Mouse (Mus musculus): ENCODE data around the gene 1700018F24Rik. TPM values are rescaled to one million over a fixed set of nuclear protein-coding genes. Genes with fewer than 3 reads are reported as not detected.

Gene 1700018F24Rik
- polyA plus RNA-seq, 1 experiment from 2014 or later: not detected

DNA sequence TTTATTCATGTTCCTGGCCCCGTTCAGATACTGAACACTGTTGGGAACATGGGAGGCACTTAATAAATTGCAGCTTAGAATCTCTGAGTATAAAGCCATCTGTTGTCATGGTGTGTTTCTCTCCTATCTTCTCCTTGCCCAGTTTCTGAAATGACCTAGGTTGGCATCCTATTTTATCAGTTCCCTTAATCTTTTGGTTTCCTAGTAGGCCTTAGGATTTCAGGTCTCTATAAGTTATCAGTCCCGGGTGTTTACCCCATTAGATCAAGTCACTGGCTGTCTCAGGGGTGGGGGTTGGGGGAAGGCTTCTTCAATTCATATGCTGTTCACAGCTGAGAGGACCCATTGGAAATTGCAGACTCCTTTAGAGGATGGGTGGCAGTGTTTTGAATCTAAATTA, 42.0 kb downstream of the 1700018F24Rik start:
- peaks cover 6% of the 10 kb centered on the region for H3K36me3 ChIP-seq
- H3K4me1 ChIP-seq (replicated peaks): peaks cover 22% of the 10 kb centered on the region
- no peak overlapping the region for H3K27ac ChIP-seq
- 84% methylated on average over 2 of the region's 2 CpGs for WGBS
- peak overlapping the region; percentile 93 for H3K4me2 ChIP-seq
- peak overlapping the region; percentile 95 for H3K9ac ChIP-seq
- no peak for ATAC-seq (ENCODE audit: low FRiP score)
- no peaks in the 10 kb centered on the region for H3K27me3 ChIP-seq
- H3K9me3 ChIP-seq: no peaks in the 10 kb centered on the region
- peak overlapping the region; percentile 84 for H3K4me3 ChIP-seq

DNA sequence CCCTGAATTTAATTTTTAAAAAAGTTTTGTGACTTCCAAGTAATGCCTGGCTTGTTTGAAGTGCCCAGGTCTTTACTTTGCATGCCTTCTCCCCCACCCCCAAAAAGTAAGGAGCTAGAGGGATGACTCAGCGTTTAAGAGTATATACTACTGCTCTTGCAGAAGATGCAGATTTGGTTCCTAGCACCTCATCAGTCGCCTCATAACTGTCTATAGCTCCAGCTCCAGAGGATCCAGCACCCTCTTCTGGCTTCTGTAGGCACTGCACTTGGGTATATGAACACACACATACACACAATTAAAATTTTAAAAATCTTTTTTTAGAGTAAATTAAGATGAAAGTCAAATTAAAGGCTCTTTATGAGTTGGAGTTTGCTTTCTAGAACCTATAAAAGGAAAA, 45.4 kb downstream of the 1700018F24Rik start:
- no peak overlapping the region for H3K4me3 ChIP-seq
- H3K27ac ChIP-seq: no peak overlapping the region
- H3K4me1 ChIP-seq (replicated peaks): peaks cover 22% of the 10 kb centered on the region
- ATAC-seq (ENCODE audit: low FRiP score): no peak
- H3K36me3 ChIP-seq: peaks cover 29% of the 10 kb centered on the region
- no peak overlapping the region for H3K4me2 ChIP-seq
- H3K9me3 ChIP-seq: no peaks in the 10 kb centered on the region
- H3K27me3 ChIP-seq: no peaks in the 10 kb centered on the region
- no peak overlapping the region for H3K9ac ChIP-seq
- 97% methylated on average over 2 of the region's 2 CpGs for WGBS

DNA sequence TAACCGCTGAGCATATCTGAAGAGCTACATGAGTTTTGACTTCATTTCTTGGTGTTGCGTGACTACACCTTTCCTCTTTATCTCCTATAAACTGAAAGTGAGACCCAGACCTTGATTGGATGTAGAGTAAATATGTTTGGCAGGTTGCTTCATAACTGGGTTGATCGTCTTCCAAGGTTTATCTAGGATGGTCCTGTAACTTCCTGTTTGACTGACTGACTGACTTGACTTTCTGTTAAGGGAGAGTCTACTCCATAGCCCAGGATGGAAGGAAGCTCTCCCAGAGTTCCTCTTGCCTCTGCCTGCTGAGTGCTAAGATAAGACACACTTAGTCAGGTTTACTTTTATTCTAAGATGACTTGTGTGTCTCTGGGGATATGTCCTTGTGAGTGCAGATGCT, 47.1 kb downstream of the 1700018F24Rik start:
- WGBS: 97% methylated on average over 3 of the region's 3 CpGs
- Histone ChIP-seq H3K36me3 (peaks cover 46% of the 10 kb centered on the region), H3K4me3 (no peak overlapping the region), H3K9me3 (no peaks in the 10 kb centered on the region), H3K27me3 (no peaks in the 10 kb centered on the region), H3K9ac (no peak overlapping the region), H3K4me1 (replicated peaks) (peaks cover 15% of the 10 kb centered on the region), H3K27ac (no peak overlapping the region), H3K4me2 (no peak overlapping the region)
- no peak for ATAC-seq (ENCODE audit: low FRiP score)

Other genes starting within 250 kb of the 1700018F24Rik start
- gene Smurf1, start 77.1 kb upstream of the 1700018F24Rik start, polyA plus RNA-seq (2015; fragmentation: Nextera tagmentation; extraction: Ambion mirVana): 28.2 and 28.4 TPM in 2 replicates
- gene Gm4871, start 10.2 kb upstream of the 1700018F24Rik start, polyA plus RNA-seq (2015; fragmentation: Nextera tagmentation; extraction: Ambion mirVana): not detected in 2 replicates
- gene Arpc1a, start 40.8 kb downstream of the 1700018F24Rik start, polyA plus RNA-seq (2015; fragmentation: Nextera tagmentation; extraction: Ambion mirVana): 249 and 252 TPM in 2 replicates
- gene Kpna7, start 41.0 kb downstream of the 1700018F24Rik start, polyA plus RNA-seq (2015; fragmentation: Nextera tagmentation; extraction: Ambion mirVana): not detected in 2 replicates
- 81.4 TPM in 2 replicates for gene Arpc1b, start 71.2 kb downstream of the 1700018F24Rik start, polyA plus RNA-seq (2015; fragmentation: Nextera tagmentation; extraction: Ambion mirVana)
- 136 and 140 TPM in 2 replicates for gene Pdap1, start 97.2 kb downstream of the 1700018F24Rik start, polyA plus RNA-seq (2015; fragmentation: Nextera tagmentation; extraction: Ambion mirVana)
- gene Bud31, start 97.4 kb downstream of the 1700018F24Rik start, polyA plus RNA-seq (2015; fragmentation: Nextera tagmentation; extraction: Ambion mirVana): 213 and 218 TPM in 2 replicates
- gene Ptcd1, start 124.1 kb downstream of the 1700018F24Rik start, polyA plus RNA-seq (2015; fragmentation: Nextera tagmentation; extraction: Ambion mirVana): 20.9 and 22.4 TPM in 2 replicates
- gene Cpsf4, start 124.2 kb downstream of the 1700018F24Rik start, polyA plus RNA-seq (2015; fragmentation: Nextera tagmentation; extraction: Ambion mirVana): 52.3 and 53.4 TPM in 2 replicates
- gene Atp5j2, start 149.1 kb downstream of the 1700018F24Rik start, polyA plus RNA-seq (2015; fragmentation: Nextera tagmentation; extraction: Ambion mirVana): 693 and 710 TPM in 2 replicates
- gene Zkscan14, start 158.9 kb downstream of the 1700018F24Rik start, polyA plus RNA-seq (2015; fragmentation: Nextera tagmentation; extraction: Ambion mirVana): 13.6 and 15.6 TPM in 2 replicates
- 14.8 and 17.1 TPM in 2 replicates for gene Zkscan5, start 161.6 kb downstream of the 1700018F24Rik start, polyA plus RNA-seq (2015; fragmentation: Nextera tagmentation; extraction: Ambion mirVana)
- 34.6 and 38.3 TPM in 2 replicates for gene Zfp655, start 188.7 kb downstream of the 1700018F24Rik start, polyA plus RNA-seq (2015; fragmentation: Nextera tagmentation; extraction: Ambion mirVana)
- gene Zscan25, start 237.5 kb downstream of the 1700018F24Rik start, polyA plus RNA-seq (2015; fragmentation: Nextera tagmentation; extraction: Ambion mirVana): 0.74 and 1.0 TPM in 2 replicates

Data from hindbrain, embryonic 13.5 days (tissue).